Mouse (Mus musculus) midbrain, embryonic 12.5 days (tissue): ENCODE measurements around the gene Ltv1. TPM values are rescaled to one million over a fixed set of nuclear protein-coding genes. Genes with fewer than 3 reads are reported as not detected.
A peak's percentile ranks its signal among the peaks of the same experiment; 100 is the strongest.
"Not testable (repeated sequence)": the region's sequence is repeated elsewhere in the genome, so short reads cannot be mapped to it uniquely, and the experiment has no call there.

Experiments
- ATAC-seq: fragments of 200-750 bp; cut with Nextera tagmentation; 2 replicates; pipeline ENCODE4 v1.8.0; 2017; ENCODE audit warnings: low read depth, moderate TSS enrichment, moderate library complexity; ENCODE audit not compliant: low FRiP score
- H3K27ac ChIP-seq: fragments of 300-500 bp; sonication (generic); replicated peaks from 2 replicates; pipeline ENCODE4 v1.5.1; 2016; ENCODE audit warnings: mild to moderate bottlenecking
- H3K27me3 ChIP-seq: fragments of 300-500 bp; sonication (generic); 2 replicates; pipeline ENCODE4 v1.6.1; 2016; ENCODE audit warnings: mild to moderate bottlenecking
- H3K36me3 ChIP-seq: fragments of 300-500 bp; sonication (generic); 2 replicates; pipeline ENCODE4 v1.6.1; 2016
- H3K4me1 ChIP-seq: fragments of 300-500 bp; sonication (generic); 2 replicates; pipeline ENCODE4 v1.6.1; 2016
- H3K4me2 ChIP-seq: fragments of 300-500 bp; sonication (generic); replicated peaks from 2 replicates; pipeline ENCODE4 v1.6.1; 2016; ENCODE audit warnings: mild to moderate bottlenecking, moderate library complexity
- H3K4me3 ChIP-seq: fragments of 300-500 bp; sonication (generic); 2 replicates; pipeline ENCODE4 v1.5.1; 2016; ENCODE audit warnings: mild to moderate bottlenecking
- H3K9ac ChIP-seq: fragments of 300-500 bp; sonication (generic); replicated peaks from 2 replicates; pipeline ENCODE4 v1.6.1; 2016; ENCODE audit warnings: mild to moderate bottlenecking, moderate library complexity
- H3K9me3 ChIP-seq: fragments of 300-500 bp; sonication (generic); 2 replicates; pipeline ENCODE4 v1.6.1; 2016; ENCODE audit warnings: mild to moderate bottlenecking
- WGBS: fragments of 180-500 bp; shearing (Covaris S2); methylation state at CpG from one replicate; pipeline ENCODE4 v1.1.7; 2016; 5-methylcytosine and 5-hydroxymethylcytosine counted together
- polyA plus RNA-seq: library from polyadenylated mRNA; unstranded; fragments of >200 nt; fragmentation: Nextera tagmentation; extraction: Ambion mirVana; gene quantifications from 2 replicates; pipeline ENCODE4 v1.2.1, GENCODE M21; 2016

Ltv1 gene
- polyA plus RNA-seq, 1 experiment from 2014 or later = 57.0 TPM

DNA sequence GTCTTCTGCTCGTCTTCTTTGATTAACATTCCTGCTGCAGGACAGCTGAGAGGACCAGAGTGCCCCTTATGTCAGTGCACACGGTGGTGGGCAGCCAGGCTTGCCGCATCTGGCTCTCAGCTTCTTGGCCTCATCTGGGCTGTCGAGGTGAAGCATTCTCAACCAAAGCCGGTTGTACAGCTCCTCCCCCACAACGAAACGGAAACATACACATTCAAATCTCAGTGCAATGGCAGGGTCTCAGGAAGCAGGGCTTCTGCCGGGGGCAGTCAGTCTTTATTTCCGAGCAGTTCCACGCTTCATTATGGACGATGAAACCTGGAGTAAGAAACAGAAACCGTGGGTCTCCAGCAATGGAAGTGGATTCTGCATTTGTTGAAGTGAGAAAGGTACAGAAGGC is 21.0 kb upstream of the Ltv1 start:
- WGBS = 84% methylated on average over 12 of the region's 12 CpGs
- Histone ChIP-seq H3K4me1 (peaks cover 9% of the 10 kb centered on the region; the same call in 1 of the 2 replicates), H3K36me3 (no peaks in the 10 kb centered on the region; the same call in 1 of the 2 replicates), H3K27me3 (no peaks in the 10 kb centered on the region), H3K4me2 (no peak overlapping the region), H3K9me3 (no peaks in the 10 kb centered on the region), H3K9ac (no peak overlapping the region), H3K27ac (no peak overlapping the region), H3K4me3 (no peak overlapping the region)
- no peak for ATAC-seq

DNA sequence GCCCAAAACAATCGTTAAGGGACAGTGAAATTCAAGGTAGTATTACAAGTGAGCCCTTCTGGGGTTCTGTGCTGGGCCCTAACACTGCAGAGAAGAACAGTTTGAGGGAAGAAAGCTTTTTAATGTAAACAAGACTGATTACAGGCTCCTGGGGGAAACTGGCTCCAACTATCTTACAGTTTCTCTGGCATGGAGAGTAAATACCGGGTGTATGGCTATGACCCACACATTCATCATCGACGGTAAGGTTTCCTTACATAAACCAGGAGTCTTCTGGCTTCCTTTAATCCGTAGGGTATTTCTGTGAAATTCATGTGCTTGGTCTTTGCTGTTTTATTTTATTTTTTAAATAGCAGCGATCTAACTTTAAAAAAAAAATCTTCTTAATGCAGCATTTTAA is 19.9 kb upstream of the Ltv1 start:
- Histone ChIP-seq H3K9me3 (no peaks in the 10 kb centered on the region), H3K27ac (no peak overlapping the region), H3K36me3 (no peaks in the 10 kb centered on the region; the same call in 1 of the 2 replicates), H3K4me3 (no peak overlapping the region), H3K27me3 (no peaks in the 10 kb centered on the region), H3K9ac (no peak overlapping the region), H3K4me1 (peaks cover 9% of the 10 kb centered on the region; the same call in 1 of the 2 replicates), H3K4me2 (no peak overlapping the region)
- ATAC-seq = no peak
- 87% methylated on average over 6 of the region's 6 CpGs for WGBS

DNA sequence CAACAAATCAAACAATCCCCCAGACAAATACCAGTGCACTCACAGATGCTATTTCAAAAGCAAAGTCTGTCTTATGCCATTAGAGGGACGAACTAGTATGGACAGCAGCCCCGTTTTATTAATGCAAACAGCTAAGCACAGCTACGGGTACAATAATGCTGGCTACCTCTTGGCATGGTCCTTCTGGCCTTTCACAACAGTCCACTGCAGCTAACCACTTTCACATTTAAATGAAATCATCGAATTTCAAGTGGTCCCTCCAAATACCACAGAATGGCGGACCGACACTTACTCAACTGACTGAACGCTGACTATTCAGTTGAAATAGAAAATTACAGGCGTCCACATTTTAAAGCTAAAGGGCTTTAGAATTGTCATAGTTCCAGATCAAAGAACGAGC is 19.4 kb upstream of the Ltv1 start:
- Histone ChIP-seq H3K9ac (no peak overlapping the region), H3K9me3 (no peaks in the 10 kb centered on the region), H3K4me3 (no peak overlapping the region), H3K4me1 (peaks cover 9% of the 10 kb centered on the region; the same call in 1 of the 2 replicates), H3K4me2 (no peak overlapping the region), H3K27ac (no peak overlapping the region), H3K27me3 (no peaks in the 10 kb centered on the region), H3K36me3 (no peaks in the 10 kb centered on the region; the same call in 1 of the 2 replicates)
- ATAC-seq = no peak
- 71% methylated on average over 9 of the region's 9 CpGs for whole genome bisulfite sequencing

DNA sequence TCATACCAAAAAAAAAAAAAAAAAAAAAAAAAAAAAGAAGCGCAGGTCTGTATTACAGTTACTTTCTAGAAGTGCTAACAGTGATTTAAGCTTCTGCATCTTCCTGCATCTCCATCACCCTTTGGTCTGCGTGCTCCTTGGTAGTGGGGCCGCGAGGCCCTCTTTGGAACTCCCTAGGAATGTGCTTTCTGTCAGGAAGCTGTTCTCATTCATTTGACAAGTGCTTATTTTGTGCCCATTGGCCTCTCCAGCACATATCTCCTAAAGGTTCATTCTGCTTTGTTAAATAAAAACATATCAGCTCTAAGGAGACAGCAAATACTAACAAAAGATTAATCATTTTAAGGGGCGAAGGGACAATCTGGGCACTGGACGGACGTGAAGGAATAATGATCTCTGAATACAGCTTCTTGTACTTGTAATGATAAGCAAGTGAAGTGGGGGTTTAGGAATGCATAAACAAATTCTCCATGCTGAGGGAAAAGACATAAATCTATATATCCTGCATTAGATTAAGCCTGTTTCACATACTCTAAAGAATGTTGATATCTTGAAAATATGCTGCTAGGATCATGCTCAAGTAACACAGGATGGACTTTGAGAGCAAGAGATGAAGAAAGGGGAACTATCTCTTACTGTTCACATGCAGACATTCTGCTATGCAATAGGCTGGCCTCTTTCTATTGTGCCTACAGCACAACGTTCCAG is 17.1 kb upstream of the Ltv1 start:
- H3K27me3 ChIP-seq = no peaks in the 10 kb centered on the region
- peaks cover 9% of the 10 kb centered on the region; the same call in 1 of the 2 replicates for H3K4me1 ChIP-seq
- no peaks in the 10 kb centered on the region for H3K9me3 ChIP-seq
- no peak for ATAC-seq
- no peak overlapping the region for H3K9ac ChIP-seq
- H3K36me3 ChIP-seq = no peaks in the 10 kb centered on the region; the same call in 1 of the 2 replicates
- WGBS = 80% methylated on average over 8 of the region's 8 CpGs
- H3K27ac ChIP-seq = no peak overlapping the region
- H3K4me2 ChIP-seq = no peak overlapping the region
- no peak overlapping the region for H3K4me3 ChIP-seq

DNA sequence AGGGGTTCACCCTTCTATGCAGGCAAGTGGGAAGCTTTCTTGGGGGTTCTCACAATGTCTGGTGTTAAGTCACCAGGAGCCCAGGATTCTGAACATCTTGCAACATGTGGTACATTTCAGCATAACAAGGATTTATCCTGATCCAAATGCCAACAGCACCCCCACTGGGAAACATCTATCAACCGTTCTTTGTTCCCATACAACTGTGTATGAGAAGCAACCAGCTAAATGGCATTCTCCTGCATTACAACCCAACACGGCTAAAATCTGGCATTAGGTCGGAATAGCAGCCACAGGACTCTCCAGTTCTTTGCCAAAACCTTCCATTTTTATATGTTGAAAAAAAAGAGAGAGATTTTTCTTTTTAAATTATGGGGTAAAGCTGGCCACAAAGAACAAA is 16.5 kb upstream of the Ltv1 start:
- no peak overlapping the region for H3K27ac ChIP-seq
- ATAC-seq = no peak
- 69% methylated on average over 3 of the region's 3 CpGs for WGBS
- no peaks in the 10 kb centered on the region for H3K27me3 ChIP-seq
- no peaks in the 10 kb centered on the region for H3K9me3 ChIP-seq
- peaks cover 9% of the 10 kb centered on the region; the same call in 1 of the 2 replicates for H3K4me1 ChIP-seq
- H3K9ac ChIP-seq = no peak overlapping the region
- no peaks in the 10 kb centered on the region; the same call in 1 of the 2 replicates for H3K36me3 ChIP-seq
- no peak overlapping the region for H3K4me2 ChIP-seq
- no peak overlapping the region for H3K4me3 ChIP-seq

DNA sequence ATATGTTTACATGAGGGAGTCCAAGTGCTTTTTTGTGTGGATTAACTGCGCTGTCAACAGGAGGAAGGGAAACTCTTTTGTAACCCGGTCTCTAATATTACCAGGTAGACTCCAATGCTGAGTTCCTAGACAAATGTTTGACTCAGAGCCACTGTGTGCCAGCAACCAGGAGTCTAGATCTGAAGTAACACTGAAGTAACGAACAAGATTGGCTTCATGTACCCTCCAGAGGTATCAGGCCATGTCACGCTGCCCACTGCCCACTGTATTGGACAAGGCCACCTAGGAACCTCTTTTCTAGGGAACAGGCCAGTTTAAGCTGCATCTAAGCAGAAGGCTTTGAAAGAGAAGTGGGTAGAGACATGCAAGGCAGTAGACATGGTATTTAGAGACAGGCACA is 16.1 kb upstream of the Ltv1 start:
- no peak for ATAC-seq
- Histone ChIP-seq H3K4me1 (peaks cover 9% of the 10 kb centered on the region; the same call in 1 of the 2 replicates), H3K9ac (no peak overlapping the region), H3K9me3 (no peaks in the 10 kb centered on the region), H3K4me2 (no peak overlapping the region), H3K4me3 (no peak overlapping the region), H3K27me3 (no peaks in the 10 kb centered on the region), H3K36me3 (no peaks in the 10 kb centered on the region; the same call in 1 of the 2 replicates), H3K27ac (no peak overlapping the region)
- 89% methylated on average over 4 of the region's 4 CpGs for WGBS

DNA sequence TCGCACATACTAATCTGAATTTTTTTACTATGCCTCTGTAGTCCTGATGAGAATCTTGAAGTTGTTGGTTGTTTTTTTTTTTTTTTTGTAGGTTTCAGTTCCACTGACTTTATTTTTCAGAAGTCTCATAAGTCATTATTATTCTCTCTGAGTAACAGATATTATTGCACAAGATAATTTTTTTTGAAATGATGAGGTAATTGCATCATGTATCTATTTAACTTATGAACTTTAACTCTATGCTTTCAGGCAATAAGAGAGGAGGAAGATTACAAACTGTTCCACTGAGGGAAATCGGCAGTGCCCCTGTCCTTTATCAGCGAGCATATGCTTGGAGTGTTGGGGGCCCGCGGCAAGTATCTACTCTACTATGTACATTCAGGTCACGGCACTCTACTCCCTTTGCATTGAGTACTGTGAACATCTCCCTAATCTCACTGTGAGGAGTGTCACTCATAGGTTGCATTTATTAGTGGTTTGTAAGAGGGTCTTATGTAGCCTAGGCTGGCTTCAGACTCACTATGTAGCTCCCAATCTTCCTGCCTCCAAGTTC is 8.8 kb upstream of the Ltv1 start:
- no peak overlapping the region for H3K4me2 ChIP-seq
- ATAC-seq = no peak
- H3K9me3 ChIP-seq = no peaks in the 10 kb centered on the region
- H3K27ac ChIP-seq = no peak overlapping the region
- H3K4me3 ChIP-seq = no peak overlapping the region
- H3K27me3 ChIP-seq = no peaks in the 10 kb centered on the region
- H3K36me3 ChIP-seq = no peaks in the 10 kb centered on the region
- no peaks in the 10 kb centered on the region for H3K4me1 ChIP-seq
- H3K9ac ChIP-seq = no peak overlapping the region
- WGBS = 95% methylated on average over 6 of the region's 6 CpGs

DNA sequence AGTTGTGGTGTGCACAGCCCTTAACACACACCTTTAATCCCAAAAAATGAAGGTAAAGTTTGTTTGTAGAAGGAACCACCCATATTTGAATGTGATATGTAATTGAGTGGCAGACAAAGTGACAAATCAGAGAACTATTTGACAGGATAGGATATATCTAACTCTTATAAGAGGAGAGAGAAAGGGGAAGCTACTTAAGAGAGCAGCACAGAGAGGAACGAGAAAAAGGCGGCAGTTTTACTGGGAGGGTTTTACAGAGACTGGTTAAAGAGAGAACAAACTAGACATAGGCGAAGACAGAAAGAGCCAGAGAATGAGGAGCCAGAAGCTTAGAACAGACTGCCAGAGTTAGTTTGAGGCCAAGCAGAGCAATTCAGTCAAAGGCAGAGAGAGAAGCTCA is 7.9 kb upstream of the Ltv1 start:
- 91% methylated on average over 3 of the region's 3 CpGs for WGBS
- H3K4me3 ChIP-seq = no peak overlapping the region
- H3K27ac ChIP-seq = no peak overlapping the region
- H3K36me3 ChIP-seq = no peaks in the 10 kb centered on the region
- H3K9ac ChIP-seq = no peak overlapping the region
- no peak for ATAC-seq
- H3K9me3 ChIP-seq = no peaks in the 10 kb centered on the region
- no peaks in the 10 kb centered on the region for H3K27me3 ChIP-seq
- H3K4me1 ChIP-seq = no peaks in the 10 kb centered on the region
- H3K4me2 ChIP-seq = no peak overlapping the region

DNA sequence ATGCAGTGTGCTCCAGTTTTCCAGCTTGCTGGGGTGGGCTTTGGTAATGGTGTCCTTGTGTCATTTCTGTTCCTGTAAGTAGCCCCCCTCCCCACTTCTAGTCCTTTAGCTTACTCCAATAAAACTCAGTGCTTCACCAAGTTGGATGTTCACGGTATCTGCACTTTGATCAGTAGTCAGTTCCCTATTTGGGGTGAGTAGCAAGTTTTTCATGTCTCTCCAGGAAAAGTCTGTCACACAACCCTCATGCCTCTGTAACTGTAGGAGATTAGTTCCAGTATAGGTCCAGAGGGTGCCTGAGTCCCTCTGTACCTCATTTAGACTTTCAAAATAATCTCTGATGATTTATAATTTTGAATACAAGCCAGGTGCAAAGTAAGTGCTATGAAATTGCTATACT is 6.3 kb upstream of the Ltv1 start:
- Histone ChIP-seq H3K9ac (no peak overlapping the region), H3K4me1 (no peaks in the 10 kb centered on the region), H3K27ac (no peak overlapping the region), H3K27me3 (no peaks in the 10 kb centered on the region), H3K4me2 (no peak overlapping the region), H3K9me3 (no peaks in the 10 kb centered on the region), H3K36me3 (no peaks in the 10 kb centered on the region), H3K4me3 (no peak overlapping the region)
- WGBS = 91% methylated on average over 1 of the region's 1 CpGs
- no peak for ATAC-seq

DNA sequence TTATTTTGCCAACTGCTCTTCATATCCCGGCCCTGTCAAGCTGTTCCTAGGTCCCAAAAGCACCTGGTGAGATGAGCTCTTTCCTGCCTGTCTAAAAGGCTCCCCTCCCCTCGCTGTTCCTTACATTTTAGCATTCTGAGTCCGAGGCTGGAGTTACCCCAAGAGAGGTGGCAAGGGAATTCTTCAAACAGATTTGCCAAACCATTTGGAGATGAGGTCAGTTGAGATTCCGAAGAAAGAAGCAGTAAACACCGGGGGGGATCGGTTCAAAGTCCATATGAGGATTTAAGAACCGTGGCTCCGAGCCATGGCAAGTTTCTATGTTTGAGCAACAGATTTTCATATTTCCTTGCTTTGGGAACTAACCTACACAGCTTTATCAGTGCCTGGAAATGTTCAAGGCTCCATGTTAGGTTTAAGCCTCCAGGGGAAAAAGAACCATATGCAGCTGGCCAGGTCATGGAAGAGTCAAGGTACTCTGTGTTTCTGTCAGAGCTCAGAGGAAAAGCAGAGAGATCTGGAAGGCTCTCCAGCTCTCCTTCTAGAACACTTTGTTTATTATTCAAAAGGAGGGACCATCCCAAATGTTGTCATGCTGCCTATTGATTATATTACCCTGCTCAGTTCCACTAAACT is 4.0 kb upstream of the Ltv1 start:
- Histone ChIP-seq H3K9ac (no peak overlapping the region), H3K27ac (no peak overlapping the region), H3K36me3 (no peaks in the 10 kb centered on the region), H3K4me1 (peaks cover 5% of the 10 kb centered on the region), H3K4me3 (no peak overlapping the region), H3K9me3 (no peaks in the 10 kb centered on the region), H3K4me2 (no peak overlapping the region), H3K27me3 (no peaks in the 10 kb centered on the region)
- ATAC-seq = no peak
- 81% methylated on average over 8 of the region's 8 CpGs for WGBS

DNA sequence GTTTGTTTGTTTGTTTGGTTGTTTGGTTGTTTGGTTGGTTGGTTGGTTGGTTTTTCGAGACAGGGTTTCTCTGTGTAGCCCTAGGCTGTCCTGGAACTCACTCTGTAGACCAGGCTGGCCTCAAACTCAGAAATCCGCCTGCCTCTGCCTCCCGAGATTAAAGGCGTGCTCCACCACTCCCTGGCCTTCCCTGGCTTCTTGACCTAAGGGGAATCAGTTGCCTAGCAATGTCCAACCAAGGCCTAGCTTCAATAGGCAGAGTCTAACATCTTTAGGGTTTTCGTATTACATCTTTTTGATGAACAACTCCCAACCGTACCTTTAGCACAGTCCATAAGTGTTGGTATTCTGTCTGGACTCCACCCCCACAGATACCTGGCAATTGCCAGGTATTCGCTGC is 528 bp upstream of the Ltv1 start:
- H3K9me3 ChIP-seq, H3K27me3 ChIP-seq, H3K4me1 ChIP-seq, H3K9ac ChIP-seq, H3K27ac ChIP-seq: not testable (repeated sequence)
- Histone ChIP-seq H3K4me3 (peak overlapping the region; percentile 95), H3K36me3 (peaks cover 21% of the 10 kb centered on the region), H3K4me2 (peak overlapping the region; percentile 62)
- 78% methylated on average over 7 of the region's 7 CpGs for WGBS
- ATAC-seq = peak; percentile 14

DNA sequence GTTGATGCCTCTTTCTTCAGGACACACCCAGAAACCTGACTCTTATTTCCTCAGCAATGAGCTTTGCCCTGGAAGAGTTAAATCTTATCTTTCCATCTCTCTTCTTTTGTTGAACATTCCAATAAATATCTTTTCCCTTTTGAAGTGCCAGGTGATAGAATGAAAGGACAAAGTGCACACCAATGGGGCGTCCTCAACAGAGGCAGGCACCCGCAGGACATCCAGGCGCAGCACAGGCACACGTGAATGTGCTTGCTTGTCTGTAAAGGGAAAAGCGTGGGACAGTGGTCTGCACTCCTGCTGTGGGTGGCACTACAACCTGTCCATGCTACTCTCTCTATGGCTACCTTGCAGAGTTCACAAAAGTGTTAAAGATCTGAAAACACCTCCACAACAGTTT is 3.1 kb downstream of the Ltv1 start:
- Histone ChIP-seq H3K27ac (no peak overlapping the region), H3K4me1 (peaks cover 7% of the 10 kb centered on the region), H3K36me3 (peaks cover 49% of the 10 kb centered on the region), H3K9me3 (no peaks in the 10 kb centered on the region), H3K27me3 (no peaks in the 10 kb centered on the region), H3K4me3 (no peak overlapping the region), H3K9ac (no peak overlapping the region), H3K4me2 (no peak overlapping the region)
- no peak for ATAC-seq
- 96% methylated on average over 5 of the region's 5 CpGs for WGBS
